Mouse (Mus musculus): Measurements from ENCODE around the gene Map3k19.

Map3k19 gene

GRCm38 (mm10) chr1:127854486-127855222, at the start of gene Map3k19:
TSS of gene Map3k19 (minus strand) at chr1:127855031.
- peak; percentile 4 to 17 for DNase-seq (ENCODE audit: low spot score in 2 of 2)

- DNase-seq (ENCODE audit: low spot score in 2 of 2), result no peak
These were observed 44.6 kb upstream of the Map3k19 start for GRCm38 (mm10) chr1:127899401-127899800.

- no peak for DNase-seq (ENCODE audit: low spot score in 2 of 2)
These were observed 14.4 kb upstream of the Map3k19 start for GRCm38 (mm10) chr1:127869276-127869675.

- peak; percentile 82 to 88 for DNase-seq (ENCODE audit: low spot score in 2 of 2)
These were observed 13.8 kb upstream of the Map3k19 start, which contains the start of gene Rab3gap1 for GRCm38 (mm10) chr1:127868300-127869261. TSS of gene Rab3gap1 (plus strand) at chr1:127868773.

- no peak for DNase-seq (ENCODE audit: low spot score in 2 of 2)
These were observed 9.0 kb upstream of the Map3k19 start for GRCm38 (mm10) chr1:127863806-127864205.

- DNase-seq (ENCODE audit: low spot score in 2 of 2), result no peak
These were observed 7.1 kb upstream of the Map3k19 start for GRCm38 (mm10) chr1:127861900-127862299.

GRCm38 (mm10) chr1:127860492-127860891, 5.7 kb upstream of the Map3k19 start:
- no peak for DNase-seq (ENCODE audit: low spot score in 2 of 2)

GRCm38 (mm10) chr1:127859799-127860400, 5.1 kb upstream of the Map3k19 start:
- no peak for DNase-seq (ENCODE audit: low spot score in 2 of 2)

GRCm38 (mm10) chr1:127858945-127859648, 4.3 kb upstream of the Map3k19 start:
- no peak for DNase-seq (ENCODE audit: low spot score in 2 of 2)

- peak in 1 of 2 experiments; percentile 23 for DNase-seq (ENCODE audit: low spot score in 2 of 2)
These were observed 4.7 kb downstream of the Map3k19 start for GRCm38 (mm10) chr1:127850075-127850610.

GRCm38 (mm10) chr1:127845472-127845871, 9.4 kb downstream of the Map3k19 start:
- no peak for DNase-seq (ENCODE audit: low spot score in 2 of 2)

GRCm38 (mm10) chr1:127838602-127839001, 16.2 kb downstream of the Map3k19 start:
- DNase-seq (ENCODE audit: low spot score in 2 of 2), result no peak

- DNase-seq (ENCODE audit: low spot score in 2 of 2), result no peak
These were observed 18.2 kb downstream of the Map3k19 start for GRCm38 (mm10) chr1:127836619-127837018.

GRCm38 (mm10) chr1:127834202-127834601, 20.6 kb downstream of the Map3k19 start:
- DNase-seq (ENCODE audit: low spot score in 2 of 2), result no peak

GRCm38 (mm10) chr1:127833714-127834113, 21.1 kb downstream of the Map3k19 start:
- DNase-seq (ENCODE audit: low spot score in 2 of 2), result no peak

- no peak for DNase-seq (ENCODE audit: low spot score in 2 of 2)
These were observed 24.5 kb downstream of the Map3k19 start for GRCm38 (mm10) chr1:127830215-127830921.

GRCm38 (mm10) chr1:127827325-127827724, 27.5 kb downstream of the Map3k19 start:
- DNase-seq (ENCODE audit: low spot score in 2 of 2), result peak; percentile 9 to 34

GRCm38 (mm10) chr1:127816381-127816780, 38.5 kb downstream of the Map3k19 start:
- no peak for DNase-seq (ENCODE audit: low spot score in 2 of 2)

GRCm38 (mm10) chr1:127812929-127813328, 41.9 kb downstream of the Map3k19 start:
- DNase-seq (ENCODE audit: low spot score in 2 of 2), result no peak

- DNase-seq (ENCODE audit: low spot score in 2 of 2), result no peak
These were observed 46.2 kb downstream of the Map3k19 start for GRCm38 (mm10) chr1:127808671-127809070.

Data from heart, adult 9 months (tissue).